ENCODE assay signal across 10 mouse cellular contexts in genomic region chr13:30748321-30748720, GRCm38 (mm10). TPM values are rescaled to one million over a fixed set of nuclear protein-coding genes. Genes with fewer than 3 reads are reported as not detected.
DNase-seq lines count a peak whose midpoint lies in the region; ATAC-seq and TF ChIP-seq lines count a peak whose summit lies in the region.
"Had no signal": no experiment of that assay in that cellular context is flagged by ENCODE, and none has a peak within 500 bp of the region (broad histone marks: within the 10 kb centered on the region; RNA-seq: fewer than 3 reads in every experiment).

No protein-coding gene starts in this region.

- H3K36me3 ChIP-seq in heart, postnatal 0 days (replicated peaks; ENCODE audit: control insufficient read depth, insufficient read depth, low read length) = no peaks in the 10 kb centered on the region
- H3K36me3 ChIP-seq in midbrain, embryonic 10.5 days = no peaks in the 10 kb centered on the region
- no peaks in the 10 kb centered on the region for H3K36me3 ChIP-seq in midbrain, embryonic 16.5 days (ENCODE audit: control insufficient read depth, insufficient read depth, low read length)
- no peaks in the 10 kb centered on the region for H3K36me3 ChIP-seq in embryonic facial prominence, embryonic 14.5 days (ENCODE audit: control insufficient read depth, insufficient read depth, low read length)

- intact Hi-C loops in heart, postnatal 25 days (cut with DNase I) = no loop called here

- no peak overlapping the region for H3K27ac ChIP-seq in heart, postnatal 0 days (ENCODE audit: low read depth)
- H3K27ac ChIP-seq in midbrain, embryonic 10.5 days (replicated peaks) = no peak overlapping the region
- no peak overlapping the region for H3K27ac ChIP-seq in midbrain, embryonic 16.5 days (ENCODE audit: low read length)
- no peak overlapping the region for H3K27ac ChIP-seq in embryonic facial prominence, embryonic 14.5 days (replicated peaks; ENCODE audit: low read depth, low read length)

- no peak overlapping the region for H3K4me3 ChIP-seq in heart, postnatal 0 days (ENCODE audit: low read depth, low read length)
- H3K4me3 ChIP-seq in midbrain, embryonic 10.5 days = peak overlapping the region; percentile 59; the same call in 1 of the 2 replicates
- H3K4me3 ChIP-seq in midbrain, embryonic 16.5 days (ENCODE audit: low read depth, low read length) = no peak overlapping the region
- peak overlapping the region; percentile 37; the same call in 1 of the 2 replicates for H3K4me3 ChIP-seq in embryonic facial prominence, embryonic 14.5 days (ENCODE audit: low read depth, low read length)

- H3K9ac ChIP-seq in heart, postnatal 0 days (replicated peaks; ENCODE audit: low read depth, low read length) = no peak overlapping the region
- no peak overlapping the region for H3K9ac ChIP-seq in midbrain, embryonic 16.5 days (ENCODE audit: low read depth, low read length)
- no peak overlapping the region for H3K9ac ChIP-seq in embryonic facial prominence, embryonic 14.5 days (ENCODE audit: low read depth, low read length)

- H3K4me2 ChIP-seq in heart, postnatal 0 days (ENCODE audit: low read depth, low read length) = peak overlapping the region; percentile 62; the same call in 1 of the 2 replicates
- H3K4me2 ChIP-seq in midbrain, embryonic 16.5 days (ENCODE audit: low read length) = no peak overlapping the region
- H3K4me2 ChIP-seq in embryonic facial prominence, embryonic 14.5 days (ENCODE audit: low read depth, low read length) = no peak overlapping the region

- no peak for TF ChIP-seq CTCF in heart, postnatal 0 days (IDR thresholded peaks at IDR 0.05; ENCODE audit: low read depth)

- no peak for TF ChIP-seq EP300 in heart, postnatal 0 days (IDR thresholded peaks at IDR 0.05; ENCODE audit: low read depth)

- WGBS in heart, postnatal 0 days = 59% methylated on average over 11 of the region's 11 CpGs
- 56% methylated on average over 11 of the region's 11 CpGs for WGBS in midbrain, embryonic 10.5 days
- 56% methylated on average over 11 of the region's 11 CpGs for WGBS in midbrain, embryonic 16.5 days
- WGBS in embryonic facial prominence, embryonic 14.5 days = 61% methylated on average over 11 of the region's 11 CpGs

- no peak for ATAC-seq in heart, postnatal 0 days (ENCODE audit: insufficient read depth, low read depth)
- ATAC-seq in midbrain, embryonic 16.5 days = no peak
- peak; percentile 67 for ATAC-seq in CD4-positive, CD25-positive, alpha-beta regulatory T cell, adult 4 months
- ATAC-seq in embryonic facial prominence, embryonic 14.5 days (ENCODE audit: low read depth) = no peak

- no peaks in the 10 kb centered on the region for H3K9me3 ChIP-seq in heart, postnatal 0 days (replicated peaks; ENCODE audit: control insufficient read depth, low read length)
- no peaks in the 10 kb centered on the region for H3K9me3 ChIP-seq in midbrain, embryonic 10.5 days (replicated peaks)
- H3K9me3 ChIP-seq in midbrain, embryonic 16.5 days (replicated peaks; ENCODE audit: control insufficient read depth, low read length, poor library complexity, severe bottlenecking) = no peaks in the 10 kb centered on the region
- no peaks in the 10 kb centered on the region for H3K9me3 ChIP-seq in embryonic facial prominence, embryonic 14.5 days (ENCODE audit: control insufficient read depth, low read length)

- H3K4me1 ChIP-seq in heart, postnatal 0 days (ENCODE audit: control insufficient read depth, insufficient read depth) = peaks cover 13% of the 10 kb centered on the region; the same call in 1 of the 2 replicates
- H3K4me1 ChIP-seq in midbrain, embryonic 10.5 days = peaks cover 25% of the 10 kb centered on the region
- H3K4me1 ChIP-seq in midbrain, embryonic 16.5 days (ENCODE audit: control insufficient read depth, insufficient read depth, low read length) = peaks cover 21% of the 10 kb centered on the region
- H3K4me1 ChIP-seq in embryonic facial prominence, embryonic 14.5 days (ENCODE audit: control insufficient read depth, insufficient read depth, low read length) = 0 out of 2 replicates have a peak, but pooled peaks cover 12% of the 10 kb centered on the region

- H3K27me3 ChIP-seq in heart, postnatal 0 days (ENCODE audit: control insufficient read depth, insufficient read depth, low read length) = peaks cover 59% of the 10 kb centered on the region
- peaks cover 82% of the 10 kb centered on the region for H3K27me3 ChIP-seq in midbrain, embryonic 10.5 days (ENCODE audit: low read depth, poor library complexity, severe bottlenecking)
- H3K27me3 ChIP-seq in midbrain, embryonic 16.5 days (ENCODE audit: control insufficient read depth, insufficient read depth, low read depth, low read length) = peaks cover 48% of the 10 kb centered on the region
- peaks cover 58% of the 10 kb centered on the region for H3K27me3 ChIP-seq in embryonic facial prominence, embryonic 14.5 days (replicated peaks; ENCODE audit: control insufficient read depth, insufficient read depth, low read length)

- no peak for DNase-seq in heart, postnatal 0 days (ENCODE audit: low spot score)
- DNase-seq in heart, postnatal 25 days (ENCODE audit: low spot score) = no peak
- DNase-seq in midbrain, embryonic 10.5 days (ENCODE audit: low spot score) = no peak
- no peak for DNase-seq in embryonic facial prominence, embryonic 14.5 days (ENCODE audit: low spot score)
- no peak for DNase-seq in adrenal gland, adult 2 months
- DNase-seq: cerebellum, postnatal 36 days; right cerebral cortex, postnatal 14 days had no signal

RNA-seq across cellular contexts. Expression of gene Irf4, which starts 0.7 kb away (rescaled TPM):
- not detected in 2 replicates for total RNA-seq in heart, postnatal 0 days (2014; rRNA removed; ENCODE audit: low replicate concordance)
- 0.03 and 0.04 TPM in 2 replicates for polyA plus RNA-seq in heart, postnatal 0 days (2015; fragmentation: Nextera tagmentation; extraction: Ambion mirVana)
- 1 to 10 TPM in 1 of 2 experiments, under 1 TPM in 1; 0.99 to 1.3 TPM for total RNA-seq in heart, postnatal 25 days (2021)
- polyA plus RNA-seq in midbrain, embryonic 10.5 days (2016; fragmentation: Nextera tagmentation; extraction: Ambion mirVana) = 0.04 TPM in 1 of 2 replicates, not detected in the other
- 0.07 and 0.10 TPM in 2 replicates for polyA plus RNA-seq in midbrain, embryonic 16.5 days (2015; fragmentation: Nextera tagmentation; extraction: Ambion mirVana)
- polyA plus RNA-seq in CD4-positive, CD25-positive, alpha-beta regulatory T cell, adult 4 months (2017; shearing (Covaris generic)) = 10 to 100 TPM; 14.8 to 22.6 TPM
- 0.20 and 0.33 TPM in 2 replicates for polyA plus RNA-seq in embryonic facial prominence, embryonic 14.5 days (2014; fragmentation: Nextera tagmentation; extraction: Ambion mirVana)
- total RNA-seq in adrenal gland, adult 2 months (2021) = 10 to 100 TPM; 23.5 to 25.7 TPM
- 0.88 and 1.4 TPM in 2 replicates for polyA plus RNA-seq in adrenal gland, adult 2 months (2012; rRNA removed)
- polyA plus RNA-seq: embryonic facial prominence, embryonic 11.5 days had no signal

Comparison
In these comparisons a context has a peak if more than half of its experiments do, and no peak if none do; other contexts are left out.
1. H3K4me3 ChIP-seq: peak in midbrain, embryonic 10.5 days (single experiment) and embryonic facial prominence, embryonic 14.5 days (single experiment); none in heart, postnatal 0 days (single experiment) and midbrain, embryonic 16.5 days (single experiment).